Mouse (Mus musculus): ENCODE measurements around the gene BC030867.

The BC030867 gene

DNA sequence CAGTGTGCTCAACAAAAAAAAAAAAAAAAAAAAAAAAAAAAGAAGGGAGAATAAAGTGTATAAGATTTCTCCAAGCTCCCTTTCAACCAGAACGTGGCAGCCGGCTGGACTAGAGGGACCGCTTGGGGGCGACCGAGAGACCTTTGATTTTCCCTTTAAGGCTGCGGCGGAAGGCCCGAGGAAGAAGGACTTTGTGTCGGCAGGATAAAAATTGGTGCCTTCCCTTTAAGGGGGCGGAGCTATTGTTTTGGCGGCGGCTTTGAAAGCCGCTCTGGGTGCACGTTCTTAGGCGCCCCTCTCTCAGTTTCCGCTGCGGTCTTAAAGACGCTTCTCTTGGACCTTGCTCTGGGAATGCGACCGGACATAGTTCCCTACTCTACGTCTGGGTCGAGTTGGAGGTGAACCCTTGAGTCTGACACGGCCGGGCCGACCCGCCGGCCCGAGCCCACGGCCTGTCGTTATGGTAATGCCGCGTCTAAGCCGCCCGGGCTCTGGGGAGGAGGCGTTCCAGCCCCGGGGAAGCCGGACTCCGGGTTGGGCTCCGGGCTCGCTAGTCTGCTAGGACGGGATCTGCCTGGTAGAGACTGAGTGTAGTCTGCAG lies at the start of gene BC030867:
Gene BC030867 (plus strand): TSS at position 253 of the 601 bp plus-strand sequence.
- DNase-seq: peak; percentile 94

DNA sequence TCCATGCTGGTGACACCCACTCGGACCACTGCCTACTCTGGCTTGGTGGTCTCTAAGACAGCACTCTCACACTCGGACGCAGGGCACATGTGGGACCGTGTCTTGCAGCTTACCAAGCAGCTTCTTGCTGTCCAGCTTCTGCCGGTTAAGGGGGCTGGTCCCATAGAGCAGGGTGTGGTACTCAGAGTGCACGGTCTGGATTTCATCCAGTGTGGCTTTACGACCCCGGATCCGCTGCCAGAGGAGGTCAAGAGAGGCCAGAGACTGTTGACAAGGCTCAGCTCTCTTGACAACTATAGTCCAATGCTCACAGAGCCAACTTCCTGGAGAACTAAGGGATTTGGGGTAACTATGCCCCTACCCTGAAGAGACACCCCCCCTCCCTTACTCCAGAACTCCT lies 48.8 kb upstream of the BC030867 start:
- DNase-seq: no peak

- no peak for DNase-seq
Measured at GRCm38 (mm10) chr11:102201408-102201821, 47.3 kb upstream of the BC030867 start.

DNA sequence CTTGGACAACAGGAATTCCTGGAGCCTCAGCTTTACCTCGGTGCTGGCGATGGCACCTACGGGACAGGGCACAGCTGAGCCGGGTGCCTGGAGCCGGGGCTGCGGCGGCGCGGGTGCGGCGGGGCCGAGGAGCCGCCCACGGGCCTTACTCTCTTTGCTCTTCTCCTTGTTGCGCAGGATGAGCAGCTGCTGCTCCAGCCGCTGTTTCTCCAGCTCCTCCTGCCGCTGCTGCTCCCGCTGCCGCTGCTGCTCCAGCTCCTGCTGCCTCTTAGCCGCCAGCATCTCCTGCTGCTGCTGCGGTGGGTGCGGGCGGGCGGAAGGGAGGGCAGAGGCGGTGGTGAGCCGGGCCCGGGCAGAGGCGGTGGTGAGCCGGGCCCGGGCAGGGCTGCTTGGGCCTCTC lies 42.2 kb upstream of the BC030867 start:
- DNase-seq: no peak

GRCm38 (mm10) chr11:102207825-102208777 lies 40.6 kb upstream of the BC030867 start:
- DNase-seq: peak; percentile 21

DNA sequence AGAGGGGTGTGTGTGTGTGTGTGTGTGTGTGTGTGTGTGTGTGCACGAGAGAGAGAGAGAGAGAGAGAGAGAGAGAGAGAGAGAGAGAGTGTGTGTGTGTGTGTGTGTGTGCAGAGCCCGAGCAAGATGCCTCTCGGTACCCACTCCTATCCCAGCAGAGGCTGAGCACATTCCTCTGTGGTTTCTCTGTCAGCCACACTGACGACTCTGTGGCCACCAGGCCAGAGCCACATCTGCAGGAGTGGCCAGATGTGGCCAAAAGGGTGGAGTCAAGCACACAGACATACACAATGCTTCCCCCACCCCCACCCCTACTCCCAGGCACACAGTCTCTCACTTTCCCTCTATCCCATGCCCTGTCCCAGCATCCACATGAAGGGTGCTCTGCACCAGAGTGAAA lies 39.8 kb upstream of the BC030867 start:
- no peak for DNase-seq

GRCm38 (mm10) chr11:102209742-102210141 lies 38.9 kb upstream of the BC030867 start:
- peak; percentile 50 for DNase-seq

DNA sequence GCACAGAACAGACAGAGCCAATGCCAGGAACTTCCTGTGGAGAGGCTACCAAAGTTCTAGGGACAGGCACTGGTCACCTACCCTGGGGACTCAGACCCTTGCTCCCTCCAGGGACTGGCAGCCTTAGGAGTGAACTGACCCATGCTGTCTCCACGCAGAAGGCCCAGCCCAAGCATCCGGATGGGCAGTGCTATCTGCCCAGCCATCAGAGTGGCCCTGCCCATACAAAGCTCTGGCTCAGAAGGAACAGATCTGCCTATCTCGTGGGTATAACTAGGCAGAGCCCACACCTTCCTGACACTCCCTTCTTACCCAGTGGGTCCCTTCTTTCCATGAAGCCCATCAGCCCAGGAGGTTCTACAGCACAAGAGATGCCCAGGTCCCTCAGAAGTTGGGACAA lies 38.5 kb upstream of the BC030867 start:
- DNase-seq: no peak

DNA sequence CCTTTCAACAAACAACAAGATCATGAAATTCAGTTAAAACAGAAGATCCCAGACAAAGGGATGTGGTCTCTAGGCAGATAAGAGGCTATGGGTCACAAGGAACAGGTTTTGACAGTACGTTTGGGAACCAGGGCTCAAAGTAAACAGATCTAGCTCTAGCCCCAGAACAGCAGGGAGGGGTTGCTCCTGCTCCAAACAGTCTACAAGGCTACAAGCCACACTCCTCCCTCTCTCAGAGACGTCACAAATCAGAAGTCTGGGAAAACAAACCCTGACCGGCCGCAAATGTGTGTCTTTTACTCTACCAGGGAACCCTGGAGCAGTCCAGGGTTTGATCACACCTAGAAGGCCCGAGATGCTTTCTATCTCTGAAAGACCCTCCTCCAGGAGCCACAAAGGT lies 37.7 kb upstream of the BC030867 start:
- DNase-seq: no peak

- no peak for DNase-seq
Measured at GRCm38 (mm10) chr11:102211936-102212341, 36.7 kb upstream of the BC030867 start.

DNA sequence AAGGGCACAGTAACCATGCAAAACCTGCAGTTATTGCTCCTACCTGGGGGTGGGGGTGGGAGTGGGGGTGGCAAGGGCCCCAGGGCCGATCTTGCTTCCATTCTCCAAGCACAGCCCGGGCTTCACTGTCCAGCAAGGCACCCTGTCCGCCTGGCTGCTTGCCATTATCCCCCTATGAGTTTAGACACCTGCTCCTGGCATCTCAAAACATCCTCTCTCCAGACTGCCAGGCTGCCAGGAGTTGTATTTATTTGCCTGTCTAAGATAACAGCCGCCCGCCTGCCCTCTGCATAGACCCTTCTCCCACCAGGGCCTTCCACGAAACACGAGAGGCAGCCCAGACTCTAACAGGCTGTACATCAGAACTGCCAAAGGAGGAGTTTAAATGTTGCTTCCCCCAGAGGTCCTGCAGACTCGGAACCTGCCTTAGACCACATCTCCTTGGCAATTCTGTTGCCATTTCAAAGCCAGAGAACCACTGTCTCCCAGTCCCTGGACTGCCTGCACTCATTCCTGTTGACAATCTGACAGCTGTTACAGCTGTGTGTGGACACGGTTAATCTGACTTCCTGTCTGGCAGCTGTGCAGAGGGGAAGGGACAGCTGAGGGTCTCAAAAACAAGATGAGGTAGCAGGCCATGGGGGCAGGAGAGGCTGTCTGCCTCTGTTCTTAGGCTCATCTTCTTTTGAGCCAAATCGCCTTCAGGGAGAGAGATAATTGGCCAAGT lies 34.1 kb upstream of the BC030867 start:
- DNase-seq: no peak

GRCm38 (mm10) chr11:102215511-102215910 lies 33.2 kb upstream of the BC030867 start:
- DNase-seq: no peak

DNA sequence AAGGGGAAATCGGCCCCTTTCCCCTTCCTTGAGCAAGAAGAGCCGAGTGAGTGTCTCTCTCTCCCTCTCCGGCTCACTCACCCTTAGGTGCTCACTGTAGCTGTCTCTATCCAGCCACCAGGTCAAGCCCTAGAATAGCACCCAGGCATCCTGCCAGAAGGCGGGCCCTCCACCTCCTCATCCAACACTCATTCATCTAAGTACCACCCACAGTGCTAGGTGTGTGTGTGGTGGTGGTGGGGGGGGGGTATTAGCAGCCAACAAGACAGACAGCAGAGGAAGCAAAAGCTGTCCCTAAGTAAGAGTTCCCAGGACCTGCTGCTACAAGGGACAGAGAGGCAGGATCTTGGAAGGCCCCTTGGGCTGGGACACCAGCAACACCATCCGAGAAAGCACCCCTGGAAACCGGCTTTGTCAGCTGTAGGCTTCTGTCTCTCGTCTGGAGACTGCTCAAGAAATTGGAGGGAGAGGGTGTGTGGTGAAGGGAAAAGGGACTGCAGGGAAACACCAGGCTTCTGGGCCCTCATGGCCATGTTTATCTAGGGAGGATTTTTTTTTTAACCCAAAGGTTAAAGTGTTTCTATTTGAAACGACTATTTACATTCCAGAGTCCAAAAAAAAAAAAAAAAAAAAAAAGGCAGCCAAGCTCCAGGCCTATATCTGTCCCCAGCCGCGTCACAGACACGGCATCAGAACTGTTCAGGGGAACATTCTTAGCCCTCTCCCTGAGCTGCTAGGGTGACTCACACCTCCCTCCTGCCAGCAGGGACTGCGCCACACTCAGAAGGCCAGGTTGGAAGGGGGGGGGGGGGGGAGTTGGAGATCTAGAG lies 32.4 kb upstream of the BC030867 start:
- no peak for DNase-seq

GRCm38 (mm10) chr11:102216886-102217240 lies 31.8 kb upstream of the BC030867 start:
- no peak for DNase-seq

DNA sequence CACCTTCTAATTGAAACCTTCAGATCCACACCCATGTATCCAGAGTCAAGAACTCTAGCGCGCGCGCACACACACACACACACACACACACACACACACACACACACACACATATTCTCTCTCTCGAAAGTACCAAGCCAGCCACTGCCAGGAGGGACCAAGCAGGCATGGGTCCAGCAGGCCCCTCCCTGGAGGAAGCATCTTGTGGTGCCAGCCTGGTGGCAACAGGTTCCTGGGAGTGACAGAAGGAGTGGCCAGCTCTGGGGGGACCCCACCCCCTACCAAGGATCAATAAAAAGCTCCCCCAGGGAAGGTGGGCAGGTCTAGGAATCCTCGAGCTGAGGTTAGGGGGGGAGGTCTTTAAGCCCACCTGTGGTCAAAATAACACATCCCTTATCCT lies 31.3 kb upstream of the BC030867 start:
- no peak for DNase-seq

DNA sequence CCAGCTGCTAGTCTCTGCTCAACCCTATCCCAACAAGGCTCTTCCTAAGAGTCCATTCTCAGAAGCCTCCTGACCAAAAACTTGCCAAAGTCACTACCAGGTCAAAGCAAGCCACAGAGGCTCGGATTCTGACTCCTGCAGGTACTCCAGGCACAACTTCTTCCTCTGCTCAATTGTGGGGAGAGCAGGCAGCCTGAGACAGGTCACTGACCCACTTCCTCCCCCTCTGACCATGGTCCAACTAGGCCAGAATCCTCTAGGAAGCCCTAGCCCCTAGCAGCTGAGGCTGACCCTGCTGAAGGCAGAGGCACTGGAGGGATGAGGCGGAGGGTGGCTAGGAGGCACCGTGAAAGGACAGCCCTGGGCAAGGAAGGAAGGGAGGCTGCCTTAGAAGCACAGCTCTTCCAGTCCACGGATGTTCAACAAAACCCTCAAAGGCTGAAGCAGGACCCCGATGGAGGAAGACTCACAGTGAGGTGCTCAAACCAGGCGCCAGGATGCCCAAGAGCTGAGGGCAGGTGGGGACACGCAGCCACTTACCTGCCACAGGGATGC lies 30.7 kb upstream of the BC030867 start:
- no peak for DNase-seq

DNA sequence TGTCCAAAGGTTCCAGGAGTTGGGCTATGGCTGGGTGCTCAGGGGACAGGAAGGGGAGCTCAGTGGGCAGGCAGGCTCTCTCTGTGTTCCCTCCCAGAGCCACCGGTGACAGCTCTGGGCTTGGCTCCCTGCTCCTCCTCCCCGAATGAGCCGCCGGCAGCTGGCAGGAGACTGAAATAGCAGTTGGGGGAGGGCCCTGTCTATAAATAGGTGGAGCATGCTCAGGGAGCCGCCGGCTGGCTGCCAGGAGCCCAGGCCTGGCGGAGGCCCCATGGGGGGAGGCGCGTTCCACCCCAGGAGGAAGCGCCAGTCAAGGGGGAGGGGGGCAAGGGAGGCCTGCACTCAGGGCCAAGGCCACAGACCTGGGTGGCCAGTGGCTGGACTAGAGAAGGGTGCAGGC lies 29.9 kb upstream of the BC030867 start:
- peak; percentile 92 for DNase-seq

GRCm38 (mm10) chr11:102219247-102219993 lies 29.3 kb upstream of the BC030867 start:
- peak; percentile 18 for DNase-seq

GRCm38 (mm10) chr11:102219994-102220346 lies 28.7 kb upstream of the BC030867 start:
- no peak for DNase-seq

DNA sequence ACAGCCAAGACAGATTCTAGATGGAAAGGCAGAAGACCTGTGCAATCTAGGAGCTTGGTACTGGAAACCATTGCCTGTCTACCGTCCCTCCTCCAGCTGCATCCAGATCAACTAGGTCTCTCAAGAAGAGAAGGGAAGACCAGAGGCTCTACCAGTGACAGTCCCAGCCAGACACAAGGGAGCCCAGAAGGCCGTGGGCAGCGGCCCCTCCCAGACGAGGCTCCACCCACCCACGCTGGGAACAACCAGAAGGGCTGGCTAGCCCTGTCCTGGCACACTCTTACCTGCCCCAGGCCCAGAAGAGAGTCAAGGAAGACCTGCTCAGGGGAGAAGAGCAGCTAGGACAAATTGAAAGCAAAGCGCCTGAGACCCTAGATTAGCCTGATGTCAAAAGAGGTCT lies 28.2 kb upstream of the BC030867 start:
- DNase-seq: no peak

DNA sequence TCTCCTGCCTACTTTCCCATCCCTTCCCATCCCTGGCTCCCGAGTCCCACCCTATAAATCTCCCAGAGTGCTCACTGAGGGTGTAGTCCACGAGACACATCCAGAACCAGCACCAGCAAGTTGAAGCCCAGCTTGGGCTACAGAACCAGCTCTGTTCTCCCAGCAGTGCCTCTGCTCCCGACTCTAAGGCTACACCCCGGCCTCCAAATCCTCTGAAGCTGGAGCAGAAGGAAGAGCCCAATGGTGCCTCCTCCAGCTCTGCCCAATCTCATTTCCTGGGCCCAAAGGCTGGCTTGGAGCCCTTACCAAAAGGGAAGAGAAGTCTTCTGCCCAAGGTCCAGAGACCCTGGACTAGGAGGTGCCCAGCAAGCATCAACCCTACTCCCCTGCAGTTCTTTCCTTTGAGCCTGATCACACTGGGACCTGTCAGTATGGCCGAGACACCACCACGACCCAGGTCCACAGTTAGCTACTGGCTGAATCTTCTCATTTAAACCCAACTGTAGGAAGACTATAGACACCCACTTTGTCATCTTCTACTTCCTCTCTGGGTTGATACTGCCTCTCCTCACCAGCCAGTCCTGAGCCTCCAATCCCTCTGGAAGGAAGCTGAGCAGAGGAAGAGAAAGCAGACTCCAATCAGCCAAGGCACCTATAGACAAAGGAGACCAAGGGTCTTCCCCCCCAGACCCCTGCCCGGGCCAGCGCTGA lies 27.3 kb upstream of the BC030867 start:
- DNase-seq: no peak

All from thymus, postnatal 14 days (tissue).